Mouse (Mus musculus): Measurements from ENCODE around the gene Gm21981. TPM values are rescaled to one million over a fixed set of nuclear protein-coding genes. Genes with fewer than 3 reads are reported as not detected.
"Not testable (repeated sequence)": the region's sequence is repeated elsewhere in the genome, so short reads cannot be mapped to it uniquely, and the experiment has no call there.

The Gm21981 gene
- polyA plus RNA-seq, 1 experiment from 2014 or later: 1.3 TPM

GRCm38 (mm10) chr17:47664474-47664873 lies 29.8 kb downstream of the Gm21981 start:
- Histone ChIP-seq H3K9me3 (replicated peaks; ENCODE audit: control insufficient read depth, low read length) (no peaks in the 10 kb centered on the region), H3K4me1 (ENCODE audit: control insufficient read depth, insufficient read depth, low read length) (no peaks in the 10 kb centered on the region), H3K9ac (ENCODE audit: low read depth, low read length) (no peak overlapping the region), H3K27ac (ENCODE audit: low read depth, low read length) (no peak overlapping the region), H3K4me2 (no peak overlapping the region), H3K4me3 (ENCODE audit: low read depth, low read length) (no peak overlapping the region), H3K27me3 (ENCODE audit: control insufficient read depth, insufficient read depth, low read length) (no peaks in the 10 kb centered on the region), H3K36me3 (ENCODE audit: control insufficient read depth, insufficient read depth, low read length) (no peaks in the 10 kb centered on the region; the same call in 1 of the 2 replicates)
- no peak for ATAC-seq (replicated peaks; ENCODE audit: insufficient number of reproducible peaks, low FRiP score, low TSS enrichment)
- 81% methylated on average over 7 of the region's 7 CpGs for WGBS (ENCODE audit: insufficient replicate concordance)

- H3K27me3 ChIP-seq (ENCODE audit: control insufficient read depth, insufficient read depth, low read length): no peaks in the 10 kb centered on the region
- no peak overlapping the region for H3K27ac ChIP-seq (ENCODE audit: low read depth, low read length)
- H3K4me2 ChIP-seq: no peak overlapping the region
- no peaks in the 10 kb centered on the region for H3K9me3 ChIP-seq (replicated peaks; ENCODE audit: control insufficient read depth, low read length)
- H3K4me1 ChIP-seq (ENCODE audit: control insufficient read depth, insufficient read depth, low read length): no peaks in the 10 kb centered on the region
- H3K4me3 ChIP-seq (ENCODE audit: low read depth, low read length): no peak overlapping the region
- no peak overlapping the region for H3K9ac ChIP-seq (ENCODE audit: low read depth, low read length)
- no peaks in the 10 kb centered on the region; the same call in 1 of the 2 replicates for H3K36me3 ChIP-seq (ENCODE audit: control insufficient read depth, insufficient read depth, low read length)
- 68% methylated on average over 9 of the region's 9 CpGs for WGBS (ENCODE audit: insufficient replicate concordance)
- ATAC-seq (replicated peaks; ENCODE audit: insufficient number of reproducible peaks, low FRiP score, low TSS enrichment): no peak
Measured at GRCm38 (mm10) chr17:47663009-47663713, 31.1 kb downstream of the Gm21981 start.

- Histone ChIP-seq H3K9ac (ENCODE audit: low read depth, low read length) (no peak overlapping the region), H3K4me2 (no peak overlapping the region), H3K4me1 (ENCODE audit: control insufficient read depth, insufficient read depth, low read length) (no peaks in the 10 kb centered on the region), H3K36me3 (ENCODE audit: control insufficient read depth, insufficient read depth, low read length) (no peaks in the 10 kb centered on the region), H3K27ac (ENCODE audit: low read depth, low read length) (no peak overlapping the region), H3K9me3 (replicated peaks; ENCODE audit: control insufficient read depth, low read length) (no peaks in the 10 kb centered on the region), H3K4me3 (ENCODE audit: low read depth, low read length) (no peak overlapping the region), H3K27me3 (ENCODE audit: control insufficient read depth, insufficient read depth, low read length) (no peaks in the 10 kb centered on the region)
- WGBS (ENCODE audit: insufficient replicate concordance): 78% methylated on average over 3 of the region's 3 CpGs
- ATAC-seq (replicated peaks; ENCODE audit: insufficient number of reproducible peaks, low FRiP score, low TSS enrichment): no peak
Measured at GRCm38 (mm10) chr17:47658741-47659243, 35.5 kb downstream of the Gm21981 start.

- 83% methylated on average over 4 of the region's 4 CpGs for WGBS (ENCODE audit: insufficient replicate concordance)
- Histone ChIP-seq H3K4me3 (ENCODE audit: low read depth, low read length) (no peak overlapping the region), H3K27ac (ENCODE audit: low read depth, low read length) (no peak overlapping the region), H3K4me2 (no peak overlapping the region), H3K36me3 (ENCODE audit: control insufficient read depth, insufficient read depth, low read length) (no peaks in the 10 kb centered on the region), H3K9me3 (replicated peaks; ENCODE audit: control insufficient read depth, low read length) (no peaks in the 10 kb centered on the region), H3K4me1 (ENCODE audit: control insufficient read depth, insufficient read depth, low read length) (no peaks in the 10 kb centered on the region), H3K9ac (ENCODE audit: low read depth, low read length) (no peak overlapping the region), H3K27me3 (ENCODE audit: control insufficient read depth, insufficient read depth, low read length) (no peaks in the 10 kb centered on the region)
- ATAC-seq (replicated peaks; ENCODE audit: insufficient number of reproducible peaks, low FRiP score, low TSS enrichment): no peak
Measured at GRCm38 (mm10) chr17:47657901-47658300, 36.4 kb downstream of the Gm21981 start.

- ATAC-seq (replicated peaks; ENCODE audit: insufficient number of reproducible peaks, low FRiP score, low TSS enrichment): no peak
- WGBS (ENCODE audit: insufficient replicate concordance): 81% methylated on average over 5 of the region's 5 CpGs
- Histone ChIP-seq H3K4me3 (ENCODE audit: low read depth, low read length) (no peak overlapping the region), H3K27ac (ENCODE audit: low read depth, low read length) (no peak overlapping the region), H3K9ac (ENCODE audit: low read depth, low read length) (no peak overlapping the region), H3K4me1 (ENCODE audit: control insufficient read depth, insufficient read depth, low read length) (no peaks in the 10 kb centered on the region), H3K9me3 (replicated peaks; ENCODE audit: control insufficient read depth, low read length) (no peaks in the 10 kb centered on the region), H3K36me3 (ENCODE audit: control insufficient read depth, insufficient read depth, low read length) (no peaks in the 10 kb centered on the region), H3K27me3 (ENCODE audit: control insufficient read depth, insufficient read depth, low read length) (no peaks in the 10 kb centered on the region), H3K4me2 (no peak overlapping the region)
Measured at GRCm38 (mm10) chr17:47655697-47656096, 38.6 kb downstream of the Gm21981 start.

- H3K4me2 ChIP-seq; ATAC-seq (replicated peaks; ENCODE audit: insufficient number of reproducible peaks, low FRiP score, low TSS enrichment); H3K4me1 ChIP-seq (ENCODE audit: control insufficient read depth, insufficient read depth, low read length); H3K9me3 ChIP-seq (replicated peaks; ENCODE audit: control insufficient read depth, low read length); H3K4me3 ChIP-seq (ENCODE audit: low read depth, low read length); H3K27ac ChIP-seq (ENCODE audit: low read depth, low read length); H3K36me3 ChIP-seq (ENCODE audit: control insufficient read depth, insufficient read depth, low read length); H3K9ac ChIP-seq (ENCODE audit: low read depth, low read length); H3K27me3 ChIP-seq (ENCODE audit: control insufficient read depth, insufficient read depth, low read length): not testable (repeated sequence)
- whole genome bisulfite sequencing (ENCODE audit: insufficient replicate concordance): 92% methylated on average over 8 of the region's 8 CpGs
Measured at GRCm38 (mm10) chr17:47654346-47654745, 39.9 kb downstream of the Gm21981 start.

- H3K4me2 ChIP-seq: no peak overlapping the region
- no peaks in the 10 kb centered on the region for H3K36me3 ChIP-seq (ENCODE audit: control insufficient read depth, insufficient read depth, low read length)
- no peaks in the 10 kb centered on the region for H3K9me3 ChIP-seq (replicated peaks; ENCODE audit: control insufficient read depth, low read length)
- no peak overlapping the region for H3K9ac ChIP-seq (ENCODE audit: low read depth, low read length)
- H3K27ac ChIP-seq (ENCODE audit: low read depth, low read length): no peak overlapping the region
- H3K27me3 ChIP-seq (ENCODE audit: control insufficient read depth, insufficient read depth, low read length): no peaks in the 10 kb centered on the region
- WGBS (ENCODE audit: insufficient replicate concordance): 81% methylated on average over 2 of the region's 2 CpGs
- no peaks in the 10 kb centered on the region for H3K4me1 ChIP-seq (ENCODE audit: control insufficient read depth, insufficient read depth, low read length)
- ATAC-seq (replicated peaks; ENCODE audit: insufficient number of reproducible peaks, low FRiP score, low TSS enrichment): no peak
- H3K4me3 ChIP-seq (ENCODE audit: low read depth, low read length): no peak overlapping the region
Measured at GRCm38 (mm10) chr17:47651953-47652352, 42.3 kb downstream of the Gm21981 start.

- Histone ChIP-seq H3K36me3 (ENCODE audit: control insufficient read depth, insufficient read depth, low read length) (no peaks in the 10 kb centered on the region), H3K27me3 (ENCODE audit: control insufficient read depth, insufficient read depth, low read length) (no peaks in the 10 kb centered on the region), H3K9ac (ENCODE audit: low read depth, low read length) (no peak overlapping the region), H3K27ac (ENCODE audit: low read depth, low read length) (no peak overlapping the region), H3K4me1 (ENCODE audit: control insufficient read depth, insufficient read depth, low read length) (no peaks in the 10 kb centered on the region), H3K4me2 (no peak overlapping the region), H3K4me3 (ENCODE audit: low read depth, low read length) (no peak overlapping the region), H3K9me3 (replicated peaks; ENCODE audit: control insufficient read depth, low read length) (no peaks in the 10 kb centered on the region)
- ATAC-seq (replicated peaks; ENCODE audit: insufficient number of reproducible peaks, low FRiP score, low TSS enrichment): no peak
- 58% methylated on average over 4 of the region's 4 CpGs for WGBS (ENCODE audit: insufficient replicate concordance)
Measured at GRCm38 (mm10) chr17:47648966-47649365, 45.3 kb downstream of the Gm21981 start.

- H3K4me2 ChIP-seq: no peak overlapping the region
- no peaks in the 10 kb centered on the region for H3K4me1 ChIP-seq (ENCODE audit: control insufficient read depth, insufficient read depth, low read length)
- no peak overlapping the region for H3K4me3 ChIP-seq (ENCODE audit: low read depth, low read length)
- WGBS (ENCODE audit: insufficient replicate concordance): 83% methylated on average over 1 of the region's 1 CpGs
- H3K9ac ChIP-seq (ENCODE audit: low read depth, low read length): no peak overlapping the region
- ATAC-seq (replicated peaks; ENCODE audit: insufficient number of reproducible peaks, low FRiP score, low TSS enrichment): no peak
- H3K36me3 ChIP-seq (ENCODE audit: control insufficient read depth, insufficient read depth, low read length): no peaks in the 10 kb centered on the region
- H3K27me3 ChIP-seq (ENCODE audit: control insufficient read depth, insufficient read depth, low read length): no peaks in the 10 kb centered on the region
- H3K27ac ChIP-seq (ENCODE audit: low read depth, low read length): no peak overlapping the region
- no peaks in the 10 kb centered on the region for H3K9me3 ChIP-seq (replicated peaks; ENCODE audit: control insufficient read depth, low read length)
Measured at GRCm38 (mm10) chr17:47646683-47647082, 47.6 kb downstream of the Gm21981 start.
